Mouse (Mus musculus) hindlimb bud, embryonic 11.5 days (tissue): ENCODE data around the gene Srebf2.

Experiments used
- DNase-seq: peaks from one replicate; pipeline ENCODE4 v3.0.0-alpha.2; 2012; ENCODE audit warnings: low read depth, low spot score; ENCODE audit errors: extremely low spot score

Gene Srebf2

DNA sequence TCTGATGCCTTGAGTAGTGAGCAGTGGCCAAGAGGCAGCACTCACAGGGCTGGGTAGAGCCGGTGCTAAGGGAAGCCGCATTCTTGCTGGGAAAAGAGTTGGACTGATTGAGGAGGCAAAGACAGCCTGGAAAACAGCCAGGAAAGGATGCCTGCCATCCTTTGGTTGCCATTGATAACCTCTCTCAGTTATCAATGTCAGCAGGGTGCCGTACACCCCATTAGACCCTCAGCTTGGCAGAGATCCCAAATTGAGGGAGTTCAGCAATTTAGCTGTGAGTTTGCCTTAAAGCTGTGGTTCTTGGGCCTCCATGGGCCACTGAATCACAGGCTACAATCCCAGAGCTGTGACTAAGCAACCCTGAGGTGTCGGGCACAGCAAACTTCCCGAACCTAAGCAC lies 34.1 kb downstream of the Srebf2 start:
- DNase-seq, result no peak

DNA sequence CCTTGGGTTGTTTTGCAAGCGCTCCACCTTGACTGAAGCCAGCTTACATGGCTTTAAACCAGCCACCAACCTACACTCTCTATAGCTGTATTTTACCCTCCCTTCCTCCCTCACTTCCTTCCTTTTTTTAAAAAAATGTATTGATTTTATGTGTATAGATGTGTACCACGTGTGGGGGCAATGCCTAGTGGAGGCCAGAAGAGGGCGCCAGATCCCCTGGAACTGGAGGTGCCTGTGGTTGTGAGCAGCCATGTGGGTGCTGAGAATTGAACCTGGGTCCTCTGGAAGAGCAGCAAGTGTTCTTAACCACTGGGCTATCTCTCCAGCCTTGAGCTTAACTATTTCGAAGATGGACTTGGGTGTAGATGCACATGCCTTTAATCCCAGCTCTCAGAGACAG lies 35.3 kb downstream of the Srebf2 start:
- DNase-seq, result no peak

DNA sequence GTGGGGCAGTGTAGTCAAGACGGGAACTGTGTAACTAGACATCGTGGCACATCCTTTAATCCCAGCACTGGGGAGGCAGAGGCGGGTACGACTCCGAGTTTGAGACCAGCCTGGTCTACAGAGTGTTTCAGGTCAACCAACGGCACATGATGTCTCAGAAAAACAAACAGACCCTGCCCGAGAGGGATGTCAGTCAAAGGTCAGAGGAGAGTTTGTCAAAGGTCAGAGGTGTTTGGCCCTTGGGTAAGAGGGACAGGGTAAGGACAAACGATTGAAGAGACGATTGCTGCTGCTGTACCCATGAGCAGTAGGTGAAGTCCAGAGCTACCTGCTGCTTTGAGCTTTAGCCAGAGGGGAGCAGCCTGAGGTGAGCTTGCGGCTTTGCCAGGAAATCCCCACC lies 36.6 kb downstream of the Srebf2 start:
- no peak for DNase-seq

DNA sequence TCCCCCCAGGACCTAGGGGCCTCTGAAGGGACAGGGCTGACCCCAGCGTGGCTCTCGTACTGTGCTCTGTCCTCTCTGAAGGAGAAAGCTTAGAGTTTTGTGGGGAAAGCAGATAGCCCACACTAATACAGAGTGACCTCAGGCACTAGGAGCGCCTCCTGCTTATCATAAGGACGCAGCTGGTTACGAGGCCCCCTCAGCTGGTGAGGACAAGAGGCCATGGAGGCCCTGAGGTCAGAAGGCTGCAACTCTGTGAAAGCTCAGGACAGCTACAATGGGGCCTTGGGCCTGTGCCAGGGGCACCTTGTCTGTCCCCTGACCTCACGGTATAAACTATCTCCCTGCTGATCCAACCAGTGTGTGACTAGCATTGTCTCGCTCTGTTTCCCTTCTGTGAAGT lies 37.2 kb downstream of the Srebf2 start:
- no peak for DNase-seq

DNA sequence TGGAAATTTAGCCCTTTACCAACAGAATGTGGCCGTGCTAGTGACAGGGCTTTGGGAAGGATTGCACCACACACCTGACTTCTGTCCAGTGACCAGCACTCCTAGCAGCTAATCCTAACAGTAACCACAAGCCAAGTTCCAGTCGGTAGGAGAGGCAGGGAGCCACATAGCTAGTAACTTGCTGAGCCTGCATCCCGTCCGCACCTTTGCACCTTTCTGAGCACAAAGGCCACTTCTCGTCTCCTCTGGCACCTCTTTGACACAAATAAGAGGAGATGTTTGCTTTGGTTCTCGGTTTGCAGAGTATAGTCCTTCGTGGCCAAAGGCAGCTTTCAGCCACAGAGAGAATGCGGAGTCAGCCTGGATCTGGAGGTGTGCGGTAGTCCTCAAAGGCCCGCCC lies 37.7 kb downstream of the Srebf2 start:
- DNase-seq, result no peak

DNA sequence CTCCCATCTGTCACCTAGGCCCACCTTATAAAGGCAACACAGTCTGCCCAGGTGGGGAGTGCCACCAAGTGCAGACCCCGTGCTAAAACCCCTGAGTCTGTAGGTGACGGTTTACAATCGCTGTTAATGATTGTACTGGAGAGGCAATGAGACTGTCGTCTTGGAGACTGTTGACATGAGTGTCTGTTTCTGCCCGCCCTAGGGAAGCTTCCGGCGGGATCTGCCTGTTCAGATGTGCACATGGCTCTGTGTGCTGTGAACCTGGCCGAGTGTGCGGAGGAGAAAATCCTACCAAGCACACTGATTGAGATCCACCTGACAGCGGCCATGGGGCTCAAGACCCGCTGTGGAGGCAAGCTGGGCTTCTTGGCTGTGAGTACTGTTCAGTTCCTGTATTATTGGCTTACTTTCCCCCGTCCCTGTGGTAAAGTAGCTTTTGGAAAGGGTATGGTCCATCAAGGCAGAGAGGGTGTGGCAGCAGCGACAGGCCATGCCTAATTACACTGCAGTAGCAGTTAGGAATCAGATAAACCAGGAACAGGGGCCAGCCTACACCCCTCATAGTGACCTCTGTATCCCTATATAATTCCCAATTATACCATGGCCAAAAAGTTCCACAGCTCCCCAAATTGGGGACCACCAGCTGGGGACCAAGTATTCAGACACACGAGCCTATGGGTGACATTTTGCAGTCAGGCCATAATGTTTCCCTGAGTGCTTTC lies 38.2 kb downstream of the Srebf2 start:
- DNase-seq, result no peak

DNA sequence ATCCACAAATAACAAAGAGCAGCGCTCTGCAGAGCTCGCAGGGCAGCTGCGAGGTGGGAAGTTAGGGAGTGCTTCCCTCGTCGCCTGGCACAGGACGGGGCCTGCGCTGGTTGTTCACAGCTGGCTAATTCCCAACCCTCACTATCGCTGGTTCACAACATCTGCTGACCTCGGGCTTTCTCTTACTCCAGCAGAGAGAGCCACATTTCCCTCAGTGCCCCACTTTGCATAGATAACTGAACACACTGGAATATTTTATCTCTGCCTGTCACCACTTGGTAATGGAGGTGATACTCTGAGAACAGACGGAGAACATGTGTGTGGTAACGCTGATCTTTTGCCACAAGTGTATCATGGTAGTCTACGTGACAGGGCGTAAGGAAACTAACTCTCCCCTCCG lies 39.1 kb downstream of the Srebf2 start:
- DNase-seq, result no peak

DNA sequence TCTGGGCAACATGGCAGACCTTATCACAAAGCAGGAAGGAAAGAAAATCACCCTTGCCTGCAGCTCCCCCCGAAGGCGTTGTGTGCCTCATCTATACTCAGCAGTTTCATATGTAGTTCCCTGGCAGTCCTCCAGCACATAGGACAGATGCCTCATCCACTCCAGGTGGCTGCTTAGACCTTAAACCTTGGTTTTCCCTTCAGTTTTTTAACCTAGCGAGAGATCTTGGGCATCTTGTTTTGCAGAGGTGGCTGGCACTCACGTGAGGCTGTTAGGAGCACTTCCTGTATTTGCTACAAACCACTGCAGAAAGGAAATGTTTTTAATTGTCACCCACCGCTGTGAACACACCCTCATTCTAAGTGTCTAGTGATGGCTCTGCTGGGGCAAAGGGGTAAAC lies 40.0 kb downstream of the Srebf2 start:
- no peak for DNase-seq

DNA sequence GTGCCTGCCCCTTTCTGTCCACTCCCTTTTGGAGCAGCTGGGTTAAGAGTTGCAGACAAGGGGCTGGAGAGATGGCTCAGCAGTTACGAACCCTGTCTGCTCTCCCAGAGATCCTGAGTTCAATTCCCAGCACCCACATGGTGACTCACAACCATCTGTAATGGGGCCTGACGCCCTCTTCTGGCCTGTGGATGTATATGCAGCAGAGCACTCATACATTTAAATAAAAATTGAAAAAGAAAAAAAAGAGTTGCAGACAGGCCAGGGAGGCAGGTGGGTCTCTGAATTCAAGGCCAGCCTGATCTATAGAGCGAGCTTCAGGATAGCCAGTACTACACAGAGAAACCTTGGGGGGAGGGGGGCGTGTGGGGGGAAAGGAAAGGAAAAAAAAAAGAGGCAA lies 40.4 kb downstream of the Srebf2 start:
- no peak for DNase-seq

DNA sequence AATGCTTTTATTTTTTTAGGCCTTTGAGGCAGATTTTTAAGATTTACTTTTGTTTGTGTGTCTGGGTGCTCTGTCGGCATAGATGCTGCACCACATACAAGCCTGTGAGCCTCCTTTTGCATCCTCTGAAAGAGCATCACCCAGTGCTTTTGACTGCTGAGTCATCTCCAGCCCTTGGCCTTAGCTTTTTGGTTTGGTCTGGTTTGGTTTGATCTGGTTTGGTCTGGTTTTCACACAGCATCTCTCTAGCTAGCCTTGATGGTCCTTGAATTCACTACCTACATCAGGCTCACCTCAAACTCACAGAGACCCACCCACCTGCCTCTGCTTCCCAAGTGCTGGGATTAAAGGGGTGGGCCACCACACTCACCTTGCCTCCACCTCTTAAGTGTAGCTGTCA lies 40.9 kb downstream of the Srebf2 start:
- no peak for DNase-seq

DNA sequence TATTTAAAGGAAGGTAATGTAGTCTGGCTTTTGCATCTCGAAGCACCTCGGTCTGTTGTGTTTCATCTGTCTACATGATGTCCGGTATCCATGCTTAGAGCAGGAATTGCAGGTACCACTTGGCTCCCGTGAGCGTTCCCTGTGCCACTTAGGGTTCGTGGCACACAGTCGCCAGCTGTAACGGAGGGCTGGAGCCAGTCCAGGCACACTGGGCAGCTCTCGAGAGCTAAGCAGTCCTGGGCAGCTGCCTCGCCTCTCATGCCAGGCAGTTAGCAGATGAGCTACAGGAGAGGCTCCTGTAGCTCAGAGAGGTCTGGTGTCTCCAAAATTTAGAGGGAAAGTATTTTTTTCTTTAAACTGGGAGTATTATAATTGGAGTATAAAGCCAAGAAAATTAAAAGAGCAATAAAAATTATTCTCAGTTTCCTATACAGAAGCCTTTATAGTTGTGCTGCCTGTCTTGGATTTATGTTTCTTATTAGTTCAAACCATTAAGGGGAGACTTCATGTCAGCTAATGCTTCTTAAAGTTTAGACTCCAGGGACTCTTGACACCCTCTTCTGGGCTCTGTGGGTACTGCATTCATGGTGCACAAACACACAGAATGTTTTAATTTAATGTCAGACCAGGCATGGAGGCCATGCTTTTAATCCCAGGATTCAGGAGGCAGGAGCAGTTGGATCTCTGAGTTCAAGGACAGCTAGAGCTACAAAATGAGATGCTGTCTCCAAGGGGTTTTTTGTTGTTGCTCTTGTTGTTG lies 41.7 kb downstream of the Srebf2 start:
- DNase-seq, result peak; percentile 41

DNA sequence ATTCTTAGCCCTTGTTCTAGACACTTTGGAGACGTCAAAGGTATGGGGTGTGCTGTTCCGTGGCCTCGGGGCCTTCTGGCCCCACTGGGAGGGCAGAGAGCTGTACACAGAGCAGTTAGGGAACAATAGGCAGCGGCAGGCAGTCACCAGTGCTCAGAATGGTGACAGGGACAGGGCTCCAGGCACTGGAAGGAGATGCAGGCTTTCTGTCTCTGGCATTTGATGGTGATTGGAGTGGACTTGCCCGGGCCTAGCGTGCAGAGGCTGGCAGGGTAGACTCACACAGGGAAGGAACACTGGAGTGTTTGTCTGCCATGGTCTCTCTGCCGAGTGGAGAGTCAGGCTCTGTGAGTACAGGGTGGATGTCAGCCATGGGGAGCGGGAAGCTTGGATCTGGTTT lies 45.6 kb downstream of the Srebf2 start:
- DNase-seq, result no peak

DNA sequence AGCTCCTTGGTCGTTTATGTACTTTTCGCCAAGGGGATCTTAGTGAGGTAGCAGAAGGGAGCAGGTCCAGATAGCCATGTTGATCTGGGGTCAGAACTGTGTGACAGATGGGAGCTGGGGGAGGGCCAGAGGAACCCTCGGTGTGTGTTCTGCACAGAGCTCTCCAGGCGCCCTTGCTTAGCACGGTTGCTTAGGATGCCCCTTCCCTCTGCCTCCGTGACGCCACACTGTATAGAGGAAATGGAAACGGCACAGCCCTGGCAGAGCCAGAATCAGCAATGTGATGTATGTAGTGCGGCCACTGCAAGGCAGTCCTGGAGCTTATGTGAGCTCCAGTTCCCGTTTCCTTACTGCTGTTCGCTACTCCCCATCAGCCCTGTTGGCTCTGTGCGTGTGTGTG lies 49.3 kb downstream of the Srebf2 start:
- DNase-seq, result no peak

DNA sequence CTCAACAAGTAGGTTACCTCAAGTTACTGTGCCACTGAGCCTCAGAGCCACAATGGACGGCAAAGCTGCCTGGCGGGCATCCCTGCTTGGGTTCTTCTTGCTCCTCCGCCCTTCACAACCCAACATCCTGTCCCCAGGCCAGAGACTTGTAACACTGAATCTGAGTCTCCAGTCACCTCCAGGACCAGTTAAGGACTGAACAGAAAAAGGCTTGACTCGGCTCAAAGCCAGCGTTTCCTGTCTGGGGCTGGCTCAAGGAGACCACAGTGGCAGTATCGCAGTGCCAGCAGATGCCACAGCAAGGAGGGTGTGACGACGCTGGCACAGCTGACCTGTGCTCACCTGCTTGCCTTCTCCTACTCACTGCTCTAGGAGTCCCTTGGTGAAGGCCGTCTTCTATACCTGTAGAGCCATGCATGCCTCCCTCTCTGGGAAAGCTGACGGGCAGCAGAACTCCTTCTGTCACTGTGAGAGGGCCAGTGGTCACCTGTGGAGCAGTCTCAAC lies 50.3 kb downstream of the Srebf2 start:
- no peak for DNase-seq

DNA sequence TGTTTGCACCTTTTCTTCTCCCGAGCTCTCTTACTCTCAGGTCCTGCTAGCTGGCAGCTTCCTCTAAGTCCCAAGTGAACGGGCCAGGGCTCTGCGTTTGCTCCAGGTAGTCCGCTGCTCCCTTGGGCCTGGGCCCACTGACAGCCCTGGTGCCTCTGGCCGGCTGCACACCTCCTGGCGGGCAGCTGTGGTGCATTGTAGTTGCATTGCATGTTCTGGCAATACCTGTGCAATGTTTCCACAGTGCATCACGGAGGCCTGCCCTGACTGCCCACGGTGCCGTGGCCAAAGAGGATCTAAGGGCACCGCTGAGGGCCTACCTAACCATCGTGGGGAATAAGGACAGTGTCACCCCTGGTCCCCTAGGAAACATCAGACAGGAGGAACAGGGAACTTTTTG lies 51.0 kb downstream of the Srebf2 start:
- no peak for DNase-seq

DNA sequence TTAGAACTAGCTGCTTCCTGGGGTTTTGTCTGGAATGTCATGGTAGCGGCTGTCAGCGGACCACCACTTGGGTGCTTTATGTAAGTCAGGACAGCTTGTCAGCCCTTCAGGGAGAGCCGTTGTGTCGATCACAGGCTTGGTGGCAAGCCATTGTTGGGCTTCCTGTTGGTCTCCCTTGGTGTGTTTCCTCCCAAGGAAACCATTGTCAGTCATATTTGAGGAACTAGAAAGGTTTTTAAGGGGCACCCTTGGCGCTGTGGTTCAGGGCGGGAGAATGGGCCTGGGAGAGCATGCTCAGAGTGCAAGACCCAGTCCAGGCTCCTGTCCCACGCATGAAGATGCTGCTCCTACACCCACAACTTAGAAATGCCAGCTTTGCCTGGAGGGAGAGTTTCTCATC lies 51.4 kb downstream of the Srebf2 start:
- no peak for DNase-seq

DNA sequence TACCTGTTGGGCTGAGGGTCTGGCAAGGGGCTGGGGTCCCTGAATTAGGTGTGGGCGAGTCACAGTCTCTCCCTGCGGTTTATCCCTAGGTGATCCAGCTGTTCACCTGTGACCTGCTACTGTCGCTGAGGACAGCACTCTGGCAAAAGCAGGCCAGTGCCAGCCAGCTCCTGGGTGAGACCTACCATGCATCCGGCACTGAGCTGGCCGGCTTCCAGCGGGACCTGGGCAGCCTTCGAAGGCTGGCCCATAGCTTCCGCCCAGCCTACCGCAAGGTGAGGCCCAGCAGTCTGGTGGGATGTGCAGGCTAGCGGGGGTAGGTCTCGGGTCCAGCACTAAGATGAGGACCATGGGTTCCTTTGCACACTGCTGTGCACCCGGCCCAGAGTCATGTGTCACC lies 52.6 kb downstream of the Srebf2 start:
- no peak for DNase-seq

DNA sequence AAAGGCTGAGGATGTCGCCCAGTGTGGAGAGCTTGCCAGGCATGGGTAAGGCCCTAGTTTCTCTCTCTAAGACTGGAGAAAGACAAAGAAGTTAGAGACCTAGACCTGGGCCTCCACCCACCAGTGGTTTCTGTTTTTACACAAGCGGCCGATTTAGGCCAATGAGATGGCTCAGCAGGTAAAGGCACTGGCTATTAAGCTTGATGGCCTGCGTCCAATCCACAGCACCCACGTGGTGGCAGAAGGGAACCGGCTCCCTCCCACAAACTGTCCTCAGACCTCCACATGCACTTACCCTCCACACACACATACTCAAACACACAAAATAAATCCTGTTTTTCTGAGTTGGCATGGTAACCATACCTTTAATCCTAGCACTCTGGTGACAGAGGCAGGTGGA lies 55.1 kb downstream of the Srebf2 start:
- DNase-seq, result no peak

DNA sequence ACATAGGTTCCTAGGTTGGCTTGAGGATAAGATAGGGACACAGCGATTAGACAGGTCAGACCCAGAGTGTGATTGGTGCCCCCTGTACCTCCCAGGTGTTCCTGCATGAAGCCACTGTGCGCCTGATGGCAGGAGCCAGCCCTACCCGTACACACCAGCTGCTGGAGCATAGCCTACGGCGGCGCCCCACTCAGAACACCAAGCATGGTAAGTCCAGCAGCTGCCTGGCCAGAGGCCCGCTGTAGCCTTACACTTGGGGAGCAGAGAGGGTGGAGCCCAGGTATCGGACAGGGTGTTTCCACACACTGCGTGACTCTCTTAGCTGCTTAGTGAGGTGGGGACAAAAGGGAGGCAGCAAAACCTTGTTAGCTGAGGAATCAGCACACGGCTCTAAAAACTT lies 56.1 kb downstream of the Srebf2 start:
- no peak for DNase-seq

DNA sequence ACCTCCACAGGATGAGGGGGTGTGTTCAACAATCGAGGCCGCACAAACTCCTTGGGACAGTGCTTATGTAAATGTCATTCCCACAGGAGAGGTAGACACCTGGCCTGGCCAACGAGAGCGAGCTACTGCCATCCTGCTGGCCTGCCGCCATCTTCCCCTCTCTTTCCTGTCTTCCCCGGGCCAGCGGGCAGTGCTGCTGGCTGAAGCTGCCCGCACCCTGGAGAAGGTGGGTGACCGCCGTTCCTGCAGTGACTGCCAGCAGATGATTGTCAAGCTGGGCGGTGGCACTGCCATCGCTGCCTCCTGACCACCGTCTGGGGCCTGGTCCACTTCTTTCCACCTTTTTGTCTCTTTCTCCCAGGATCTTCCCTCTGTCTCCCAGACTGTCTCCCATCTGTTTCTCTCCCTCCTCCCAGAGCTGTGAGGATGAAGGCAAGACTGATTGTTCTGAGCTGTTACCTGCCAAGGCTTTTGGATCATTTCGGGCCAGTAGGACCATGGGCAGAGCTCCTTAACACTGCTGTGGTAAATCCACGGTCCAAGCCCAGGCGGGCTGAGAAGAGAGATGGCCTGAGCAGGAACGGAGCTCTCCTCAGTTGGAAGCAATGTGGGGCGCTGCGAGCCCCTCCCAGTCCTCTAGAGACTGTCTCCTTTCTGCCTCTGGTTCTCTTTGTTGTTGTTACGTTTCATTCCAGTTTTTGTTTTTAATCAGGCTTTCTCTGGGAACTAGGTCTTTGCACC lies 56.8 kb downstream of the Srebf2 start:
- no peak for DNase-seq

DNA sequence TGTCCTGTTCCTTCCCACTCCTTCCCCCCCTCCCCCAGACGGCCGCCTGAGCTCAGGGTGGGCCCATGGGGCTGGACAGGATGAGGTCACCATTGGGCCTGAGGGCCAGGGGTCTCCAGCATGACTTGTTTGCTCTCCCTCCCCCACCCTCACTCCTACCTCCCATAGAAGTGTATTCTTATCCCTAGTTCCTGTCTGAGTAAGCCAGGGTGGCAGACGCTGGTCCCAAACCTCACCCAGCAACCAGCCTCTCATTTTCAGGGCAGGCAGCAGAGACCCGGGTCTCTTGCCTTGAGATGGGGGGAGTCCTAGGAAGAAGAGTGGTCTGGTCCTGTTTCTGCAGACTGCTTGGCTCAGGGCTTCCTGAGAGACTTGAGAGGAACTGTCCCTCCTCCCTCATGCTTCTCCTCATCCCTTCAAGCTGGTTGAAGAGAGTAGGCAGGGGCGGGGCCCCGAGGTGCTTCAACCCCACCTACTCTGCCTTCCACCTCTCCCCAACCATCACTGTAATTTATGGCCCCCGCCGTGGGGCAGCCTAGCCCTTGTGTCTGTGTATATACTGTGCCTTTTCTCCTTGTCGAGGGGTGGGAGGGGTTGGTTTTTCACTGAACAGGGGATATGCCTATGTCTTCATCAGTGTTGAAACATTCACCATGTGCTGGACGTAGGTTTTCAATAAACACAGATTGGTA lies 57.8 kb downstream of the Srebf2 start:
- DNase-seq, result no peak
